Mouse (Mus musculus): ENCODE measurements around the gene Hist2h2aa2. TPM values are rescaled to one million over a fixed set of nuclear protein-coding genes. Genes with fewer than 3 reads are reported as not detected.

Hist2h2aa2 gene
- 125 and 141 TPM in 2 replicates for polyA plus RNA-seq (2012; rRNA removed)

DNA sequence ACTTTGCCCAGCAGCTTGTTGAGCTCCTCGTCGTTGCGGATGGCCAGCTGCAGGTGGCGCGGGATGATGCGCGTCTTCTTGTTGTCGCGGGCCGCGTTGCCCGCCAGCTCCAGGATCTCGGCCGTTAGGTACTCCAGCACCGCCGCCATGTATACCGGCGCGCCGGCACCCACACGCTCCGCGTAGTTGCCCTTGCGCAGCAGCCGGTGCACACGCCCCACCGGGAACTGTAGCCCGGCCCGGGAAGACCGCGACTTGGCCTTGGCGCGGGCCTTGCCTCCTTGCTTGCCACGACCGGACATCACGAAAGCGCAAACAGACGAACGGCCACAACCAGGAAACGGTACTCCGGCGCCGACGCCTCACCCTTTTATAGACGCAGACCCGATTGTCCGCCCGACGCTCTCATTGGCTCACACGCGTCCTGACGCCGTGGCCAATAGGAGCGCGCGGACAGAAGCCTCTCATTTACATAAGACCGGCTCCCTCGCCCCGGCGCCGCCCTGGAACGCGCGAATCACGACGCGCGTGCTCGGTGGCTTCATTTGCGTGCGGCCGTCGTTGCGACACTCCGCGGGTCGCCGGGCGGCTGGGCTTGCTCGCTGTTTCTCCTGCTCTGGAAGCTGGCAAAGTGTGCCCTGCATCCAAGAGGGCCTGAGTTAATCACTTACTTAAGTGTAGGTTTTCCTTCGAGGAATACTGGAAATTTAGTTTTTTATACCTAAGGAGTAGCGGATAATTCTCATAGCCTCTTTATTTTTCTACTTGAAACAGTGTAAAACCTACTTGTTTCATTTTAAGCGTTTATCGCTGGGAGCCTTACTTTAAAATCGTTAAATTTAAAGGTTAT is at the start of gene Hist2h2aa2:
Gene Hist2h2aa2, minus strand, starts transcription at position 328 of the 850 bp plus-strand sequence.

DNA sequence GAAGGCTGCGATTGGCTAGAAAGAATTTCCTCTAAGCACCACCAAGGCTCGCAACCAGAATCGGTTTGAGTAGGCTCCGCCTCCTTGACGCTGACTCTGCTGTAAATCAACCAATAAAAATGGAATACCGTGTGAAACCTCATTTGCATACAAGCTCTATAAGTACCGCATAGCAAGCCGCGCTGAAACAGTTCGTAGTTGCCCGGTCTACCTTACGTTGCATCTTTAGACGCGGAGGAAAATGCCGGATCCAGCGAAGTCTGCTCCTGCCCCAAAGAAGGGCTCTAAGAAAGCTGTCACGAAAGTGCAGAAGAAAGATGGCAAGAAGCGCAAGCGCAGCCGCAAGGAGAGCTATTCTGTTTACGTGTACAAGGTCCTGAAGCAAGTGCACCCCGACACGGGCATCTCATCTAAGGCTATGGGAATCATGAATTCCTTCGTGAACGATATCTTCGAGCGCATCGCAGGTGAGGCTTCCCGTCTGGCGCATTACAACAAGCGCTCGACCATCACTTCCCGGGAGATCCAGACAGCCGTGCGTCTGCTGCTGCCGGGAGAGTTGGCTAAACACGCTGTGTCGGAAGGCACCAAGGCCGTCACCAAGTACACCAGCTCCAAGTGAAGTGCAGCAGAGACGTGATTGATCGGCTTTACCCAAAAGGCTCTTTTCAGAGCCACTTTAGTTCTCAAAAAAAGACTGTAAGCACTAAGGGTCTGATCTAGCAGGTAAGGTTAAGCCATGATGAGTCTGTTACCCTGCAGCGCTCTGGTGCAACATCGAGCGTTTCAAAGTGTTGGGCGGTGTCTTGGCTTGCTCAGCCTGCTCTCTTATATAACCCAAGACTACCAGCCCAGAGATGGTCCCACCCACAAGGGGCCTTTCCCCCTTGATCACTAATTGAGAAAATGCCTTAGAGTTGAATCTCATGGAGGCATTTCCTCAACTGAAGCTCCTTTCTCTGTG is 29.7 kb upstream of the Hist2h2aa2 start, which contains the start of gene Hist2h2bb:
Gene Hist2h2bb, plus strand, starts transcription at position 242 of the 964 bp plus-strand sequence.

DNA sequence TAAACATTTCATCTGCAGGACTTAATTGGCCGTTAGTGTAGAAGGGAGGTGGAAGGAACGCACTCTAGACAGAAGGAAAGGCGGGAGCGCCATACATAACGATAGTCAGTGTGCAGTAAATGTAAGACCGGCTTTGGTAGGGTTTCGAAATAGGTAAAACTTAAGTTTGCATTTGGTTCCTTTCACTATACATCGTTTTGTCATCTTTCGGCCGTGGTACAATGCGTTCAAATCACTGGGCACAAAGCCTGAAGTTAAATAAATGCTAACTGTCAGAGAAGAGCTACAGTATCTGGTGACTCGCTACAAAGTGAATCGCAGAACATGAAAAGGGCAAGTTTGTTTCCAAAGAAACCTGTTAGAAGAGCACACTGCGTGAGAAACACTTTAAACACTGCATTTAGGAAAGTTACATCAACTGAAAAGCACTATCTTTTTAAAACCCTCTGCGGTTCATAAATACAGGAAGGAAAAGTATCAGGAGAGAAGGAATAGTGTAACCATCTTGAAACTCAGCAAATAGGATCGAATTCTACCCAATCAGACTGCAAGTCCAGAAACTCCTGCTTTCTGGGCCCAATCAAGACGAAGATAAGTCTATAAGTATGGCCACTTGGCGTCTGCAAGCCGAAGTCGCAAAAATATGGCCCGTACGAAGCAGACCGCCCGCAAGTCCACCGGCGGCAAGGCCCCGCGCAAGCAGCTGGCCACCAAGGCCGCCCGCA is 28.1 kb upstream of the Hist2h2aa2 start, which contains the start of gene Hist2h3b:
Gene Hist2h3b, plus strand, starts transcription at position 604 of the 725 bp plus-strand sequence.

DNA sequence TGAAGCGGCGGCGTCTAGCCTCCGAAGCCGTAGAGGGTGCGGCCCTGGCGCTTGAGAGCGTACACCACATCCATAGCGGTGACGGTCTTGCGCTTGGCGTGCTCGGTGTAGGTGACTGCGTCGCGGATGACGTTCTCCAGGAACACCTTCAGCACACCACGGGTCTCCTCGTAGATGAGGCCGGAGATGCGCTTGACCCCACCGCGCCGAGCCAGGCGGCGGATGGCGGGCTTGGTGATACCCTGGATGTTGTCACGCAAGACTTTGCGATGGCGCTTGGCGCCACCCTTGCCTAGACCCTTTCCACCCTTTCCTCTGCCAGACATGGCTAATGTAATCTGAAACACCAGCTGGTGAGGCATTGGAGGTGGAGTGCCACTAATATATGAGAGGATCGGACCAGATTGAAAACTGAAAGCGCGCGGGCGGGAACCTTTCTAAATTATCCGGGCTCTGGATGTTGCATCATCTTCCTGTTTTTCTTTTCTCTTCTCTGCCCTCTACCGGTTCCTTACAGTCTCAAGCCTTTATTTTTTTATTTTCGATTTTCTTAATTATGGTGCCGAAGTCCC is 23.0 kb upstream of the Hist2h2aa2 start, which contains the start of gene Hist2h4:
Gene Hist2h4, minus strand, starts transcription at position 333 of the 572 bp plus-strand sequence.

DNA sequence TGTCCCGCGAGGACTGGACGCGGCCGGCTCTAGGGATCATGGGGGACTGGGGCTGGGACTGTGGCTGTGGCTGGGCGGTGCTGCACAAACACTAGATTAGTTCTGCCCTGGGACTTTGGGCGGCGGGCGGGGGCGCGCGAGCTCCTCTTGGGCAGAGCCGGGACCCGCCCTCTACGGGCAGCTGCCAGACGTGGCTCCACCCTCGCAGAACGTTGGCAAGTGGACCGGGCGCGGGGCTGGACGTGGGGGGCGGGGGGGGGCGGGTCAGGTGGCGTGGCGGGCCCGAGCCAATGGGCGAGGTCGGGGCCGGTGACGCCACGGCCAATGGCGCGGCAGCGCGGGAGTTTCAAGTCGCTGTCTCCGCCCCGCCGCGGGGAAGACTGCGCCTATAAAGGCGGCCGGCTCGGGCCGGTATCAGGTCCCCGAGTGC is 6.4 kb upstream of the Hist2h2aa2 start, which contains the start of gene Hist2h3c1:
Gene Hist2h3c1, plus strand, starts transcription at position 259 of the 430 bp plus-strand sequence.

DNA sequence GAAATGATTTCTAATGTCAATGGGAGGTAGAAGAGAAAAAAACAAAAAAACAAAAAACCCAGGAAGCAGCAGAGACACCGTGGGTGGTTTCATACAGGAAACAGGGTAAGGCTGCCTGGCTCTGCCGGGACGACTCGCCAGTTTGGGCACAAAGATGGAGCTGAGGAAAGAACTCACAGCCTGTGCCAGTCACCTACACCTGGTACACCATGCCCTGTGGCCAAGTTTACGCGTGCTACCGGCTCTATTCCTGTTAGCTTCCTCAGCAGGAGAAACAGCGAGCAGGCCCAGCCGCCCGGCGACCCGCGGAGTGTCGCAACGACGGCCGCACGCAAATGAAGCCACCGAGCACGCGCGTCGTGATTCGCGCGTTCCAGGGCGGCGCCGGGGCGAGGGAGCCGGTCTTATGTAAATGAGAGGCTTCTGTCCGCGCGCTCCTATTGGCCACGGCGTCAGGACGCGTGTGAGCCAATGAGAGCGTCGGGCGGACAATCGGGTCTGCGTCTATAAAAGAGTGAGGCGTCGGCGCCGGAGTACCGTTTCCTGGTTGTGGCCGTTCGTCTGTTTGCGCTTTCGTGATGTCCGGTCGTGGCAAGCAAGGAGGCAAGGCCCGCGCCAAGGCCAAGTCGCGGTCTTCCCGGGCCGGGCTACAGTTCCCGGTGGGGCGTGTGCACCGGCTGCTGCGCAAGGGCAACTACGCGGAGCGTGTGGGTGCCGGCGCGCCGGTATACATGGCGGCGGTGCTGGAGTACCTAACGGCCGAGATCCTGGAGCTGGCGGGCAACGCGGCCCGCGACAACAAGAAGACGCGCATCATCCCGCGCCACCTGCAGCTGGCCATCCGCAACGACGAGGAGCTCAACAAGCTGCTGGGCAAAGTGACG is 5.2 kb upstream of the Hist2h2aa2 start, which contains the start of gene Hist2h2aa1:
Gene Hist2h2aa1, plus strand, starts transcription at position 495 of the 884 bp plus-strand sequence.

DNA sequence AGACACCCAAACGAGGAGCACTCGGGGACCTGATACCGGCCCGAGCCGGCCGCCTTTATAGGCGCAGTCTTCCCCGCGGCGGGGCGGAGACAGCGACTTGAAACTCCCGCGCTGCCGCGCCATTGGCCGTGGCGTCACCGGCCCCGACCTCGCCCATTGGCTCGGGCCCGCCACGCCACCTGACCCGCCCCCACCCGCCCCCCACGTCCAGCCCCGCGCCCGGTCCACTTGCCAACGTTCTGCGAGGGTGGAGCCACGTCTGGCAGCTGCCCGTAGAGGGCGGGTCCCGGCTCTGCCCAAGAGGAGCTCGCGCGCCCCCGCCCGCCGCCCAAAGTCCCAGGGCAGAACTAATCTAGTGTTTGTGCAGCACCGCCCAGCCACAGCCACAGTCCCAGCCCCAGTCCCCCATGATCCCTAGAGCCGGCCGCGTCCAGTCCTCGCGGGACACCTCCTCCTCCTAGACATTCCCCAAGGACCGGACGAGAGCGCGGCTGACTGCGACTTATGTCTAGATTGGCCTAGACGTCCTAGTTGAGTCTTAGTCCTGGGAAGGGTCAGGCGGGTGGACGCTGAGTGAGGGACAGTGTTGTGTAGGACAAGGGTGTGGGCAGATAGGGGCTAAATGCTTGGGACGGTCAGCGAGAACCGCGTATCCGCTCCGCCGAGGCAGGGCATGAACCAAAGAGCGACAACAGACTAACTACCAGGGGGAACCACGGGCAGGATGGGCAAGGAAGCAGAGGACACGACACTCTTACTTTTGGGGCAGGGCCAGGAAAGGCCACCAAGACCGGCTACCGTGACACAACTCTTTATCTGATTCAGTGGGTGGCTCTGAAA is 902 bp downstream of the Hist2h2aa2 start, which contains the start of gene Hist2h3c2:
Gene Hist2h3c2, minus strand, starts transcription at position 174 of the 840 bp plus-strand sequence.

DNA sequence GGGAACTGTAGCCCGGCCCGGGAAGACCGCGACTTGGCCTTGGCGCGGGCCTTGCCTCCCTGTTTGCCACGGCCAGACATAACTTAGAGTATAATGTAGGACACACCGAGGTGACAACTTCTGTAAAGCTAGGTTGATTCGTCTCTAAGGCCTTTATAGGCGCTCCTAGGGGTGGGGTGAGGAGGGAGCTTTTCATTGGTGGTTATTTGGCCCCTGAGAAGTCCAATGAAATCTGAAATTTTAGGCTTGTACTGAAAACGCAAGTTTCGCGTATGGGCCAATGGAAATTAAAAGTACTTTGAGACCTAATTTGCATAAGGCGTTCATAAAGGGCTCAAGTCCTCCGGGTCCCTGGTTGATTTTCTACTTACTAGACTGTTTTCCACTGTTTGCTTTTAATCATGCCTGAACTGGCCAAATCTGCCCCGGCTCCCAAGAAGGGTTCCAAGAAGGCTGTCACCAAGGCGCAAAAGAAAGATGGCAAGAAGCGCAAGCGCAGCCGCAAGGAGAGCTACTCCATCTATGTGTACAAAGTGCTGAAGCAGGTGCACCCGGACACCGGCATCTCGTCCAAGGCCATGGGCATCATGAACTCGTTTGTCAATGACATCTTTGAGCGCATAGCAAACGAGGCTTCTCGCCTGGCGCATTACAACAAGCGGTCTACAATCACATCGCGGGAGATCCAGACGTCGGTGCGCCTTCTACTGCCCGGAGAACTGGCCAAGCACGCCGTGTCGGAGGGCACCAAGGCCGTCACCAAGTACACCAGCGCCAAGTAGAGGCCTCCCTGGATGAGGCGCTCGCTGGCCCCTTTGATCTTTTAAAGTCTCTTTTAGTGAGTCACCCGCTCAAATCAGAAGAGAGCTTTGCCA is 19.1 kb downstream of the Hist2h2aa2 start, which contains the start of the genes Hist2h2ac and Hist2h2be:
Gene Hist2h2ac, minus strand, starts transcription at position 116 of the 875 bp plus-strand sequence.
Gene Hist2h2be, plus strand, starts transcription at position 355 of the 875 bp plus-strand sequence.

DNA sequence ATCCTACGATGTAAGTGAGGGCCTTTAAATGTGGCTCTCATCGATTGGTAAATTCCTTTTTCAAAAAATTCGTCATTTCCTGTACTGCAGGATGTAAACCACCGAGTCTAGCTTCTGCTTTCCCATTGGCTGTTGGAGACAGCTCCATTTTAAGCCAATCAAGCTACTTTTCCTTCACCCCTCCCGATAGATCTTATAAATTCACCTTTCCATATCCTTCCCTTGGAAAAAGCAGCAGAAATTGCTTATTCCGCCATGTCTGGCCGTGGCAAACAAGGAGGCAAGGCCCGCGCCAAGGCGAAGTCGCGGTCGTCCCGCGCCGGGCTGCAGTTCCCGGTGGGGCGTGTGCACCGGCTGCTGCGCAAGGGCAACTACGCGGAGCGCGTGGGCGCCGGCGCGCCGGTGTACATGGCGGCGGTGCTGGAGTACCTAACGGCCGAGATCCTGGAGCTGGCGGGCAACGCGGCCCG is 20.4 kb downstream of the Hist2h2aa2 start, which contains the start of the genes Bola1 and Hist2h2ab:
Gene Bola1, minus strand, starts transcription at position 49 of the 470 bp plus-strand sequence.
Gene Hist2h2ab, plus strand, starts transcription at position 205 of the 470 bp plus-strand sequence.

Other genes with a start within 250 kb of the Hist2h2aa2 start
- 21.5 and 24.7 TPM in 2 replicates for gene Plekho1, start 244.3 kb downstream of the Hist2h2aa2 start, polyA plus RNA-seq (2012; rRNA removed)
- 1.4 and 1.6 TPM in 2 replicates for gene Vps45, start 181.8 kb downstream of the Hist2h2aa2 start, polyA plus RNA-seq (2012; rRNA removed)
- 6.0 and 7.2 TPM in 2 replicates for gene Otud7b, start 135.7 kb downstream of the Hist2h2aa2 start, polyA plus RNA-seq (2012; rRNA removed)
- 4.0 and 4.3 TPM in 2 replicates for gene Mtmr11, start 78.3 kb downstream of the Hist2h2aa2 start, polyA plus RNA-seq (2012; rRNA removed)
- gene Sf3b4, start 67.9 kb downstream of the Hist2h2aa2 start, polyA plus RNA-seq (2012; rRNA removed), result 55.2 and 66.1 TPM in 2 replicates
- gene Sv2a, start 59.1 kb downstream of the Hist2h2aa2 start, polyA plus RNA-seq (2012; rRNA removed), result 0.65 and 0.73 TPM in 2 replicates
- 30.5 and 48.9 TPM in 2 replicates for gene Bola1, start 20.6 kb downstream of the Hist2h2aa2 start, polyA plus RNA-seq (2012; rRNA removed)
- gene Hist2h2ab, start 20.4 kb downstream of the Hist2h2aa2 start, polyA plus RNA-seq (2012; rRNA removed), result 3.7 TPM in 1 of 2 replicates, not detected in the other
- 3.6 and 7.2 TPM in 2 replicates for gene Hist2h2ac, start 19.4 kb downstream of the Hist2h2aa2 start, polyA plus RNA-seq (2012; rRNA removed)
- 0.98 and 1.5 TPM in 2 replicates for gene Hist2h2be, start 19.2 kb downstream of the Hist2h2aa2 start, polyA plus RNA-seq (2012; rRNA removed)
- gene Hist2h3c2, start 1.1 kb downstream of the Hist2h2aa2 start, polyA plus RNA-seq (2012; rRNA removed), result 39.6 and 62.7 TPM in 2 replicates
- 236 and 409 TPM in 2 replicates for gene Hist2h2aa1, start 5.2 kb upstream of the Hist2h2aa2 start, polyA plus RNA-seq (2012; rRNA removed)
- not detected in 2 replicates for gene Hist2h3c1, start 6.4 kb upstream of the Hist2h2aa2 start, polyA plus RNA-seq (2012; rRNA removed)
- 1.9 and 2.1 TPM in 2 replicates for gene Hist2h4, start 23.0 kb upstream of the Hist2h2aa2 start, polyA plus RNA-seq (2012; rRNA removed)
- 34.2 and 45.6 TPM in 2 replicates for gene Hist2h3b, start 28.4 kb upstream of the Hist2h2aa2 start, polyA plus RNA-seq (2012; rRNA removed)
- gene Hist2h2bb, start 29.5 kb upstream of the Hist2h2aa2 start, polyA plus RNA-seq (2012; rRNA removed), result 0.85 and 1.3 TPM in 2 replicates
- gene Fcgr1, start 53.7 kb upstream of the Hist2h2aa2 start, polyA plus RNA-seq (2012; rRNA removed), result 0.29 and 0.46 TPM in 2 replicates
- 0.11 and 0.22 TPM in 2 replicates for gene BC107364, start 212.0 kb upstream of the Hist2h2aa2 start, polyA plus RNA-seq (2012; rRNA removed)